In genomic region chr8:87235341-87236075, GRCm38 (mm10) we compare ENCODE assay signal across 9 mouse cellular contexts.
A peak's percentile ranks its signal among the peaks of the same experiment; 100 is the strongest.
DNase-seq lines count a peak whose midpoint lies in the region; ATAC-seq and TF ChIP-seq lines count a peak whose summit lies in the region.
"Had no signal": no experiment of that assay in that cellular context is flagged by ENCODE, and none has a peak within 500 bp of the region (broad histone marks: within the 10 kb centered on the region; RNA-seq: fewer than 3 reads in every experiment).

No protein-coding gene starts in this region.

- no peaks in the 10 kb centered on the region for H3K27me3 ChIP-seq in lung, embryonic 14.5 days (ENCODE audit: insufficient read depth, low read length)
- H3K27me3 ChIP-seq in embryonic facial prominence, embryonic 13.5 days = peaks cover 3% of the 10 kb centered on the region; the same call in 1 of the 2 replicates
- no peaks in the 10 kb centered on the region for H3K27me3 ChIP-seq in neural tube, embryonic 15.5 days (replicated peaks)
- H3K27me3 ChIP-seq: liver, embryonic 13.5 days had no signal

- no peaks in the 10 kb centered on the region for H3K36me3 ChIP-seq in lung, embryonic 14.5 days (ENCODE audit: insufficient read depth)
- no peaks in the 10 kb centered on the region for H3K36me3 ChIP-seq in embryonic facial prominence, embryonic 13.5 days
- H3K36me3 ChIP-seq in neural tube, embryonic 15.5 days = no peaks in the 10 kb centered on the region
- H3K36me3 ChIP-seq: liver, embryonic 13.5 days had no signal

- peak; percentile 27 for DNase-seq in lung, embryonic 14.5 days
- DNase-seq in lung, postnatal 10 days = no peak
- peak; percentile 52 to 77 for DNase-seq in layer of hippocampus, adult 2 months (ENCODE audit: low spot score in 2 of 2)
- DNase-seq in c-Kit-positive CD71-positive TER-119-positive erythroid progenitor cells, embryonic 14.5 days (ENCODE audit: low spot score) = no peak
- no peak for DNase-seq in lung, adult 18-20 months
- no peak for DNase-seq in adrenal gland, postnatal 36 days
- DNase-seq: liver, embryonic 13.5 days had no signal

- TF ChIP-seq CTCF in lung, embryonic 14.5 days (IDR thresholded peaks at IDR 0.05; ENCODE audit: low read depth) = no peak
- TF ChIP-seq CTCF in layer of hippocampus, adult 2 months (conservative IDR thresholded peaks at IDR 0.05) = no peak

- H3K9ac ChIP-seq in lung, embryonic 14.5 days = no peak overlapping the region; the same call in 1 of the 2 replicates
- H3K9ac ChIP-seq in embryonic facial prominence, embryonic 13.5 days = no peak overlapping the region
- H3K9ac ChIP-seq in neural tube, embryonic 15.5 days (replicated peaks) = no peak overlapping the region; the same call in 1 of the 2 replicates
- H3K9ac ChIP-seq: liver, embryonic 13.5 days had no signal

- peak overlapping the region; percentile 35 for H3K4me2 ChIP-seq in lung, embryonic 14.5 days
- peak overlapping the region; percentile 45 for H3K4me2 ChIP-seq in embryonic facial prominence, embryonic 13.5 days
- peak overlapping the region; percentile 58 for H3K4me2 ChIP-seq in neural tube, embryonic 15.5 days
- H3K4me2 ChIP-seq: liver, embryonic 13.5 days had no signal

- no peak overlapping the region for H3K27ac ChIP-seq in lung, embryonic 14.5 days (ENCODE audit: low read depth)
- no peak overlapping the region for H3K27ac ChIP-seq in embryonic facial prominence, embryonic 13.5 days
- no peak overlapping the region for H3K27ac ChIP-seq in layer of hippocampus, adult 2 months
- H3K27ac ChIP-seq in neural tube, embryonic 15.5 days (replicated peaks) = peak overlapping the region; percentile 60
- H3K27ac ChIP-seq: liver, embryonic 13.5 days had no signal

- no peaks in the 10 kb centered on the region for H3K4me1 ChIP-seq in lung, embryonic 14.5 days (ENCODE audit: insufficient read depth)
- peaks cover 20% of the 10 kb centered on the region for H3K4me1 ChIP-seq in embryonic facial prominence, embryonic 13.5 days
- H3K4me1 ChIP-seq in neural tube, embryonic 15.5 days = peaks cover 44% of the 10 kb centered on the region
- H3K4me1 ChIP-seq: liver, embryonic 13.5 days had no signal

- H3K9me3 ChIP-seq in lung, embryonic 14.5 days (ENCODE audit: low read depth, low read length) = no peaks in the 10 kb centered on the region
- H3K9me3 ChIP-seq in embryonic facial prominence, embryonic 13.5 days = no peaks in the 10 kb centered on the region
- no peaks in the 10 kb centered on the region for H3K9me3 ChIP-seq in neural tube, embryonic 15.5 days (replicated peaks)
- H3K9me3 ChIP-seq: liver, embryonic 13.5 days had no signal

- 36% methylated on average over 18 of the region's 18 CpGs for WGBS in lung, embryonic 14.5 days
- WGBS in embryonic facial prominence, embryonic 13.5 days = 45% methylated on average over 18 of the region's 18 CpGs
- WGBS in neural tube, embryonic 15.5 days = 25% methylated on average over 18 of the region's 18 CpGs

- ATAC-seq in lung, embryonic 14.5 days (ENCODE audit: insufficient read depth) = no peak
- no peak for ATAC-seq in embryonic facial prominence, embryonic 13.5 days (ENCODE audit: insufficient number of reproducible peaks, insufficient read depth, low FRiP score, low TSS enrichment, low read depth)
- peak; percentile 67 for ATAC-seq in neural tube, embryonic 15.5 days (ENCODE audit: low FRiP score)

- no peak overlapping the region for H3K4me3 ChIP-seq in lung, embryonic 14.5 days (ENCODE audit: low read depth, low read length)
- H3K4me3 ChIP-seq in embryonic facial prominence, embryonic 13.5 days = peak overlapping the region; percentile 16; the same call in 1 of the 2 replicates
- 0 out of 2 replicates have a peak overlapping the region, but pooled peaks have one; percentile 8 for H3K4me3 ChIP-seq in layer of hippocampus, adult 2 months
- H3K4me3 ChIP-seq in neural tube, embryonic 15.5 days (replicated peaks) = peak overlapping the region; percentile 29
- H3K4me3 ChIP-seq: liver, embryonic 13.5 days had no signal

Comparison
In these comparisons a context has a peak if more than half of its experiments do, and no peak if none do; other contexts are left out.
1. DNase-seq: peak in lung, embryonic 14.5 days (single experiment) and layer of hippocampus, adult 2 months (2 of 2); none in lung, postnatal 10 days (single experiment), c-Kit-positive CD71-positive TER-119-positive erythroid progenitor cells, embryonic 14.5 days (single experiment), lung, adult 18-20 months (0 of 2) and adrenal gland, postnatal 36 days (0 of 2).
2. Peak in every context shown above with its lines, with median percentiles within 50 percentile points of each other: H3K4me2 ChIP-seq.